Mouse (Mus musculus) Patski (cell line): ENCODE results near the gene Ogt. TPM values are rescaled to one million over a fixed set of nuclear protein-coding genes. Genes with fewer than 3 reads are reported as not detected.

Source experiments
- ATAC-seq: fragments of 100-300 bp; one replicate; pipeline ENCODE4 v1.8.0; 2021
- CTCF ChIA-PET: fragments of 350-600 bp; sonication (Branson Sonifier 250); formaldehyde crosslinking; loops from one replicate; lab custom pipeline; 2022; ENCODE audit warnings: inconsistent platforms; lab: Charles Lee
- POLR2A ChIA-PET: fragments of 350-600 bp; sonication (Branson Sonifier 250); formaldehyde crosslinking; loops from one replicate; lab custom pipeline; 2022; ENCODE audit warnings: antibody characterized with exemption, inconsistent platforms; lab: Charles Lee
- DNase-seq: peaks from one replicate; pipeline ENCODE4 v3.0.0-alpha.2; 2011; ENCODE audit warnings: low read depth, low spot score
- H3K27me3 ChIP-seq: fragments of 371-371 bp; one replicate; pipeline ENCODE4 v1.5.1; 2021
- CTCF ChIP-seq: fragments of 100-300 bp; IDR thresholded peaks from one replicate; pipeline ENCODE4 v1.5.1; 2021
- in situ Hi-C: fragments of 300-500 bp; cut with MboI; formaldehyde crosslinking; loops from 3 replicates; pipeline ENCODE4 v1.11.1; 2018; ENCODE audit warnings: low pct_unique_long_range_greater_than_20kb, mixed read lengths
- polyA plus RNA-seq: library from polyadenylated mRNA; unstranded; gene quantifications from one replicate; pipeline ENCODE4 v1.2.3, GENCODE M21; 2021

The Ogt gene
- polyA plus RNA-seq = 116 TPM

DNA sequence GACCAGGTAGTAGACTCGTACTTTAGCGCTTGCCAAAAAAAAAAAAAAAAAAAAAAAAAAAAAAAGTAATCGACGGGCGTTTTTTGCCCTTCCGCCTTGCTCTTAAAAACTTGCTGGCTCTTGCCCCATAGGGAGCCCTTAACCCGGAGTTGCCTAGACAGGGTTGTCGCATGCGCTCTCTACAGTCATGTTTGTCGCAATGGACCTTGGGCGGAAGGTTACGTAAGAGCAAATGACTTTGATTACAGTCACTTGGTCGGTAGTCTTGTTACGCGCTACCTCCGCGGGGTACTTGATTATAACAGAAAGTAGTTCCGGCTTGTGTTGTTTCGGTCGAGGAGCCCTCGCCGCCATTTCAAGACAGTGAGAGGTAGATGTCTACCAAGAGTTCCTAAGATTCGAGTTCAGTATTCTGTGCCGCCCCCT, at the start of gene Ogt:
TSS of gene Ogt (plus strand) at position 320 of the 426 bp plus-strand sequence.
- DNase-seq (peak; percentile 73), ATAC-seq (peak; percentile 65)
- H3K27me3 ChIP-seq = peaks cover 37% of the 10 kb centered on the region
- in situ Hi-C loops = no loop called here
- ChIA-PET POLR2A (no interaction called here), CTCF (no interaction called here)
- no peak for TF ChIP-seq CTCF

DNA sequence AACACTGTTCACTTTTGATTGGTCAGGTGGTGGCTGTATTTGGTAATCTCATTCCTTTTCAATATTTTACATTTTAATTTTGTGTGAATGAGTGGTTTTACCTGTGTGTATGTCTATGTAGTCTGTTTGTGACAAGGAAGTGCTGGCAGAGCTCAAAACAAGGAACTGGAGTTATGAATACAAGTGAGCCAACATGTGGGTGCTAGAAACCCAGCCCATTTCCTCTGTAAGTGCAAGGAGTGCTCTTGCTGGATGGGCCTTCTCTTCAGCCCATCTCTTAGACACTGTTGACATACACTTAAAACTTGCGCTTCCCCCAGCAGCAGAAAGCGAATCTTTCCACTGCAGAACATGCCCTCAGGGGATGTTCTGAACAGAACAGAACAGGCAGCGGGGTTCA, 23.7 kb upstream of the Ogt start:
- ChIA-PET CTCF (no interaction called here), POLR2A (no interaction called here)
- ATAC-seq = no peak
- in situ Hi-C loops = no loop called here
- no peak for TF ChIP-seq CTCF
- peaks cover 6% of the 10 kb centered on the region for H3K27me3 ChIP-seq
- no peak for DNase-seq

DNA sequence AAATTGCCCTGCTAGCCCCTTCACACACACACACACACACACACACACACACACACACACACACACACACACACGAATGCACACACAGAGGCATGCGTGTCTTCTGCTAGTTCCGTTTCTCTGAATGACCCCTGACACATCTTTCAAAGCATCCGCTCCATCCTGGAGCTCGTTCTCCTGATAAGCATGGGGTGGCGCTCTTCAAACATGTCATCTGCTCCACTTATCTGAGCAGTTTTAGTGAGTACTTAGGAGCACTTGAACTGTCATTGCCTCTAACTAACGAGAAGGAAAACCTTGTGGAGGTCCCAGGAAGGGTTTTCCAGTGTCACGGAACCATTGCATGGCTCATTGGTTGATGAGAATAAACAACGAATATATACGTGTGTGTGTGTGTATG, 22.0 kb upstream of the Ogt start:
- ATAC-seq (no peak), DNase-seq (no peak)
- no peaks in the 10 kb centered on the region for H3K27me3 ChIP-seq
- CTCF ChIA-PET = interaction anchor here (1.0 kb wide), 1 partner anchor 16 kb away, joined by 3 read pairs; no protein-coding TSS in a partner anchor
- no peak for TF ChIP-seq CTCF
- POLR2A ChIA-PET = no interaction called here
- in situ Hi-C loops = no loop called here

DNA sequence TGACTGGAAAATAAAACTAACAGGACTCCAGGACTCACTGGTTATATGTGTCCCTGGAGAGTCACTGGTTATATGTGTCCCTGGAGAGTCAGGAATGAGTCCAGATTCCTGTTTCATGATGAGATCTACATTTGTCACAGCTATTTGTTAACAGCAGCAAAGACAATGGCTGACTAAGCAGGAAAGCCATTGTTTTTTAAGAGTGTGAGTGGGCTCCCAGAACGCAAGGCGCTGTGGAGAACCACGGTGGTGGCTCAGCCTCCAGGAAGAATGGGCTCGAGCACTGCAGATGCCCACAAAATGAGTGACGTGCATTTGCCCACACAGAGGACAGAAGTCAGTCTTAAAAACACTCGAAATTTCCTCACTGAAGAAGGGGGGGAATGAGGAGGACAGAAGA, 19.5 kb upstream of the Ogt start:
- no peak for TF ChIP-seq CTCF
- POLR2A ChIA-PET = no interaction called here
- H3K27me3 ChIP-seq = no peaks in the 10 kb centered on the region
- in situ Hi-C loops = no loop called here
- DNase-seq = no peak
- CTCF ChIA-PET = no interaction called here
- no peak for ATAC-seq

DNA sequence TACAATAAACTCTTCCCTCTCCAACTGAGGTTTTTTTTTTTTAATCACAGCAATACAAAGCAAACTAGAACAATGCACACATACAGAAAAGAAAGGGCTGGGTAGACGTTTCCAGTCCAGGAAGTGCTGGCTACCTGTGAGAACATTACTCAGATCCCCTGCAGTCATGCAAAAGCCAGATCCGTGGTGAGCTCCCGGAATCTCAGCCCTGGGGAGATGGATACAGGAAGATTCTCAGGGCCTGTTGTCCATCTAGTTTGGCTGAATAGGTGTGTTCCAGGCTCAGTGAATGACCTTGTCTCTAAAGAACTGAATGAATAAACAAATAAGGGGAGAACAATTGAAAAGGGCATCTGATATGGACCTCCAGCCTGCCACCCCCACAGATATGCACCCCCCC, 17.3 kb upstream of the Ogt start:
- ATAC-seq (no peak), DNase-seq (no peak)
- no peak for TF ChIP-seq CTCF
- CTCF ChIA-PET = interaction anchor here (0.8 kb wide), 1 partner anchor 21 kb away, joined by 3 read pairs; no protein-coding TSS in a partner anchor
- H3K27me3 ChIP-seq = no peaks in the 10 kb centered on the region
- POLR2A ChIA-PET = no interaction called here
- in situ Hi-C loops = no loop called here

DNA sequence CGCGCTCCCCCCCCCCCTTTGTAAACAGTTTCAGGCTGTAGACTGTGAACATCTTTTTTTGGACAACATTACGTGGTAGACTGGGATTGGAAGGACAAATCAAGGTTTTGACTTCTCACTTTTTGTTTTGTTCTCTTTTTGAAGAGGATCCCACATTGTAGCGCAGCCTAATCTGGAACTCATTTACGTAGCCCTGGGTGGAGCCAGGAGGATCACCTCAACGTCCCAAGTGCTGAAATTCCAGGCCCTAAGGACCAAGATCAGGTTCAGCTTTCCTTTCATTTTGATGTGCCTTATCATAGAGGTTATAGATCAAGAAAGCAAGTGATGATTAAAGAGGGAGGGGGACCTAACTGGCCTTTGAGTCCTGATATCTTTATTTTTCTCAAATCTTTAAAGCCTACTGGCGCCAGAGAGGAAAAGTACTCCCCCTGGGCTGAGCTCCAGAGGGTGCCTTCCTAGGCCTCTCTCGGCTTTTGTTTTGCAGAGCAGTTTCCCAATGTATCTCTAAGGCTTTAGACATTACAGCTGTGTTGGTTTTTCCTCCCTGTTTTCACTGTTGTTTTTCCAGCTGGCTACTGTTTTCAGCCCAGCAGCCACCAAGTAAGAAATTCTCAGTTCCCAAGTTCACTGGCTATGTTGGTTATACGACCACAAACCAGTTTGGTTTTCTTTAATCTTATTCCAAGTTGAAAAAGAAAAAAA, 2.9 kb upstream of the Ogt start:
- ChIA-PET POLR2A (interaction anchor here (0.5 kb wide), 1 partner anchor 209 kb away, joined by 4 read pairs; no protein-coding TSS in a partner anchor), CTCF (no interaction called here)
- ATAC-seq (no peak), DNase-seq (no peak)
- H3K27me3 ChIP-seq = peaks cover 27% of the 10 kb centered on the region
- no peak for TF ChIP-seq CTCF
- in situ Hi-C loops = no loop called here

DNA sequence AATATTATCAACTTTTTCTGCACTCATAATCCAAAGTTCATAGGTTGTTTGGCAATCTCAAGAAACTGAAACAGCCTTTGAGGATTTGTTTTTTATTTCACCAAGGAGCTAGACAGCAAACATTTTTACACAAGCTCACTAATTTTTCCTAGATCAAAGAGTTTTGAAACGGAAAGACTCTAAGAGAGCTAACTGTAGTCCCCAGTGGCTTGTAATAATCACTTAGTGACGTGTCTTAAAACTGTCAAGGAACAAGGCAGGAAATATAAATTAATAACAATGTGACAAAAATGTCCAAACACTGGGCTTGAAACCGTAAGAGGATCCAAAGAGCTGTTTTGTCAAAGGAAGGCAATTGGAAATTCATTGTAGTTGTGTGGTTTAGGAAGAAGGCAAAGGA, 1.0 kb upstream of the Ogt start:
- no peak for DNase-seq
- peaks cover 37% of the 10 kb centered on the region for H3K27me3 ChIP-seq
- in situ Hi-C loops = no loop called here
- ATAC-seq = no peak
- TF ChIP-seq CTCF = no peak
- ChIA-PET POLR2A (interaction anchor here (0.8 kb wide), 1 partner anchor 11 kb away, joined by 3 read pairs; no protein-coding TSS in a partner anchor), CTCF (interaction anchor here (1.2 kb wide), 1 partner anchor 15 kb away, joined by 3 read pairs; no protein-coding TSS in a partner anchor)

DNA sequence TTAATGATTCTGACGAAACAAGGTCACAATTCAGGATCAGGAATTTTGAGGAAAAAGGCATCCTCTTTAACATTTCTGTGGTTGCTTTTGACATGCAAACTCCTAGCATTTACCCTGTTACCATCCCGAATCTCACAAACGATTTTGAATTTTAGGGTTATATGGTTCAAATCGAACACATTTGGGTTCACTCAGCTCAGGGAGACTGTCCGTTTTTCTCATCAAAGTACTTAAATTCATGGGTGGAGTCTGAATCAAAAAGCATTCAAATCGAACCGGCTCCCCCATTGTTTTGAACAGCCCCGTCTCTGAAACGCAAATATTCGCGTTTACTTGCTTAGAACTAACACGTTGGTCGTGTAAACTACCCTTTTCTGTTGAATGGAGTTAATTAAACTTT, 554 bp upstream of the Ogt start:
- H3K27me3 ChIP-seq = peaks cover 37% of the 10 kb centered on the region
- in situ Hi-C loops = no loop called here
- ChIA-PET POLR2A (no interaction called here), CTCF (interaction anchor here (1.2 kb wide), 1 partner anchor 16 kb away, joined by 3 read pairs; no protein-coding TSS in a partner anchor)
- no peak for TF ChIP-seq CTCF
- no peak for ATAC-seq
- no peak for DNase-seq

DNA sequence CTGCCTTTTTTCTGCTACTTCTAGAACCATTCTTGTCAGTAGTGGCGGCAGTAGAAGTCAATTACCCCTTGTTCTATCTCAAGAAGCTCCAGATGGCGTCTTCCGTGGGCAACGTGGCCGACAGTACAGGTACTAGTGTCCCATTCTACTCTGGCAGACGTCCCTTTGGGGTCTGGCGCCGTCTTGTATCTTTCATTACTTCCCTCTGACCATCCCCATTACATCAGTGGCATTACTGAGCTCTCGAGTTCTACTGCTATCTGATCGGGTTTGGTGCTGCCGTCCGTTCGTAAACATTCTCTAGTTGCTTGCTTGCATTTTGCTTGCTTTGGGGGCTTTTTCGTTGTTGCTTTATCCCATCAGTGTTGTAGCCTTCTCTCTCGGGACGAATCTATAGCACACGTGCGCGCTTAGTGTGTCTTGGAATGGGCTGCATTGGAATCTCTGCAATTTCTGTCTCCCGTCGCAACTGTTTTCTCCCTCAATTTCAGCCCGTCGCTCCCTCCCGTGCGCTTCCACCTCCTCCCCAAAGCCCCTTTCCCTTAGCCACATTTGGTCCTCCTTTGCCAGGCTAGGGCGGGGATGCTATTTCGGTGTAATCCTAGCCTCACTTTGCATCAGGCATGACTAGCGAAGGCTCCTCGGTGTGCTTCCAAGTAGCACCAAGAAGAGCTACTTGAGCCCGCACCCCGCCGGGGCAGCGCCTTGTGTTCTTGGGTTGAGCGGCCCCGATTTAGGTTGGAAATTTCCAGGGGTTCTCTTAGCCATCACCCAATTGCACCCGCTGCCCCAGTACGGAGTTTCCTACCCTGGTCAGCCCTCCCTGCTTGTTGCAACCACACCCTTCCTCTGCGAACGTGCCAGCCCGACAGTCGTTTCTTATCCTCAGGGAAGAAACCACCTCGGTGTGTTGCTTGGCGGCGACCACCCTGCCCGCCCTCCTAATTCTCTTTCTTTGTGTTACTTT, 617 bp downstream of the Ogt start:
- CTCF ChIA-PET = interaction anchor here (1.1 kb wide), 1 partner anchor 135 kb away, joined by 3 read pairs; no protein-coding TSS in a partner anchor
- peaks cover 43% of the 10 kb centered on the region for H3K27me3 ChIP-seq
- in situ Hi-C loops = no loop called here
- DNase-seq (no peak), ATAC-seq (no peak)
- POLR2A ChIA-PET = interaction anchor here (0.6 kb wide), 1 partner anchor 12 kb away, joined by 3 read pairs; no protein-coding TSS in a partner anchor
- TF ChIP-seq CTCF = no peak

DNA sequence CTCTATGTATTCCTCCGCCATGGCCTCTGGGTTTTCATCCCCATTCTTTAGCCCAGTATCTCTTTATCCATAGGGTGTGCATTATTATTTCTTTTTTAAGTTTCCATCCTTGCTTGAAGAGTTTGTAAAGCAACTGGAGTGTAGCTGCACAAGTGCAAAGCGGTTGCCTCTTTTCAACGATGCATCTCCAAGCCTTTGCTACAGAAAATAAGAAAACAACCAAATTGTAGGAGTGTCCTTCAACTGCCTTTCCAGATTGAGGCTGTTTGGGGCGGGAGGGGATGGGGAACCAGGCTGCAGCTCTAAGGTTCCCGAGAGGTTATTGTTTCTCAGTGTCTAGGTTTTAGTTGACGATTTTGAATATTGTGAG, 1.3 kb downstream of the Ogt start:
- TF ChIP-seq CTCF = no peak
- ChIA-PET POLR2A (interaction anchor here (0.6 kb wide), 1 partner anchor 12 kb away, joined by 3 read pairs; no protein-coding TSS in a partner anchor), CTCF (interaction anchor here (1.1 kb wide), 1 partner anchor 135 kb away, joined by 3 read pairs; no protein-coding TSS in a partner anchor)
- no peak for DNase-seq
- peaks cover 46% of the 10 kb centered on the region for H3K27me3 ChIP-seq
- in situ Hi-C loops = no loop called here
- no peak for ATAC-seq
